Mouse (Mus musculus) stomach, postnatal 0 days (tissue): Measurements from ENCODE around the gene Hes3.

ENCODE experiments used
- CTCF ChIP-seq: IDR thresholded peaks from 2 replicates; pipeline ENCODE4 v1.5.1; 2016; ENCODE audit warnings: antibody characterized with exemption, low read depth, mild to moderate bottlenecking, moderate library complexity
- EP300 ChIP-seq: optimal IDR thresholded peaks from 2 replicates; pipeline ENCODE3; 2016; ENCODE audit warnings: antibody characterized with exemption

GRCm38 (mm10) chr4:152317631-152318033 is 26.2 kb upstream of the Hes3 start:
- TF ChIP-seq CTCF (no peak), EP300 (no peak)
